Mouse (Mus musculus): ENCODE data around the gene Knstrn.

GRCm38 (mm10) chr2:118786525-118786924 is 27.3 kb upstream of the Knstrn start:
- no peak for TF ChIP-seq CTCF (IDR thresholded peaks at IDR 0.05; ENCODE audit: borderline replicate concordance, insufficient read depth, low read depth, low read length)
- TF ChIP-seq POLR2A (IDR thresholded peaks at IDR 0.05; ENCODE audit: borderline replicate concordance, insufficient read depth, low read length) = no peak
